Mouse (Mus musculus) cerebellum, adult (tissue): ENCODE measurements at regions not wholly inside any gene's neighbourhood (a gene's known extent, or its start where the extent isn't known, plus 50 kb on each side); places are given as distances from the start of the nearest gene placed in this dataset.
"Not testable (repeated sequence)": the region's sequence is repeated elsewhere in the genome, so short reads cannot be mapped to it uniquely, and the experiment has no call there.

Experiments
- ATAC-seq: cut with Nextera tagmentation; 2 replicates; pipeline ENCODE4 v1.9.2; 2017; ENCODE audit warnings: mild to moderate bottlenecking, moderate library complexity, mixed read lengths; ENCODE audit not compliant: insufficient number of reproducible peaks, low FRiP score, low TSS enrichment

GRCm38 (mm10) chr4:49958275-49958674 is 112.7 kb upstream of the Grin3a start:
- ATAC-seq, result no peak

GRCm38 (mm10) chr4:49956855-49957254 is 111.3 kb upstream of the Grin3a start:
- no peak for ATAC-seq

GRCm38 (mm10) chr4:49946306-49946705 is 100.8 kb upstream of the Grin3a start:
- ATAC-seq, result no peak

GRCm38 (mm10) chr4:49937471-49937870 is 91.9 kb upstream of the Grin3a start:
- ATAC-seq, result no peak

- ATAC-seq, result not testable (repeated sequence)
These were observed 84.1 kb upstream of the Grin3a start for GRCm38 (mm10) chr4:49929636-49930035.

GRCm38 (mm10) chr4:49927045-49927444 is 81.5 kb upstream of the Grin3a start:
- ATAC-seq, result no peak

GRCm38 (mm10) chr4:49914221-49914620 is 68.7 kb upstream of the Grin3a start:
- ATAC-seq, result no peak

GRCm38 (mm10) chr4:49913636-49914035 is 68.1 kb upstream of the Grin3a start:
- ATAC-seq, result 0 out of 2 replicates have a peak, but pooled peaks have one; percentile 61
